Mouse (Mus musculus) layer of hippocampus, adult 8-10 months (tissue): ENCODE results near the gene Rps6ka4. TPM values are rescaled to one million over a fixed set of nuclear protein-coding genes. Genes with fewer than 3 reads are reported as not detected.

ENCODE experiments used
- microRNA-seq, 2 experiments: library from miRNA; unstranded; fragments of <30 nt; microRNA quantifications; one replicate each; pipeline ENCODE4 v1.2.0; 2022
- total RNA-seq, 4 experiments: library from RNA; stranded (reverse); gene quantifications; 2 replicates each; pipeline ENCODE4 v1.2.4; 2022

Gene Rps6ka4
- total RNA-seq, 4 experiments from 2014 or later: 33.7 to 42.9 (median 37.6) TPM

Small RNA genes within 50 kb of the gene (microRNA-seq; reads per million reads assigned to microRNA genes)
- gene Mir5046: 0 reads per million in 2 experiments

Other genes with a start within 250 kb of the Rps6ka4 start
- 10 to 100 TPM in 3 of 4 experiments, 1 to 10 TPM in 1; 7.5 to 17.4 (median 12.6) TPM for gene Ccdc88b, start 17.6 kb upstream of the Rps6ka4 start, total RNA-seq
- gene Trmt112, start 69.1 kb upstream of the Rps6ka4 start, total RNA-seq: 10 to 100 TPM; 40.3 to 53.0 (median 45.6) TPM
- 100 to 1,000 TPM; 279 to 406 (median 342) TPM for gene Prdx5, start 69.5 kb upstream of the Rps6ka4 start, total RNA-seq
- 10 to 100 TPM; 54.2 to 76.0 (median 64.8) TPM for gene Esrra, start 81.2 kb upstream of the Rps6ka4 start, total RNA-seq
- gene Catsperz, start 84.7 kb upstream of the Rps6ka4 start, total RNA-seq: 10 to 100 TPM; 10.4 to 11.4 (median 11.0) TPM
- gene Kcnk4, start 93.9 kb upstream of the Rps6ka4 start, total RNA-seq: 10 to 100 TPM; 13.4 to 23.1 (median 15.8) TPM
- 10 to 100 TPM; 32.5 to 39.8 (median 37.3) TPM for gene Bad, start 101.2 kb upstream of the Rps6ka4 start, total RNA-seq
- 100 to 1,000 TPM in 3 of 4 experiments, 10 to 100 TPM in 1; 92.5 to 107 (median 104) TPM for gene Gpr137, start 101.8 kb upstream of the Rps6ka4 start, total RNA-seq
- gene Ppp1r14b, start 134.3 kb upstream of the Rps6ka4 start, total RNA-seq: 10 to 100 TPM; 55.4 to 81.1 (median 63.5) TPM
- gene Plcb3, start 135.8 kb upstream of the Rps6ka4 start, total RNA-seq: 10 to 100 TPM; 13.4 to 19.9 (median 18.0) TPM
- 100 to 1,000 TPM in 1 of 4 experiments, 10 to 100 TPM in 3; 63.5 to 104 (median 83.1) TPM for gene Fkbp2, start 139.9 kb upstream of the Rps6ka4 start, total RNA-seq
- gene Vegfb, start 147.0 kb upstream of the Rps6ka4 start, total RNA-seq: 10 to 100 TPM; 80.4 to 93.8 (median 90.1) TPM
- 10 to 100 TPM; 26.1 to 29.9 (median 29.5) TPM for gene Dnajc4, start 151.9 kb upstream of the Rps6ka4 start, total RNA-seq
- 10 to 100 TPM; 13.7 to 17.4 (median 14.2) TPM for gene Nudt22, start 155.5 kb upstream of the Rps6ka4 start, total RNA-seq
- gene Trpt1, start 155.5 kb upstream of the Rps6ka4 start, total RNA-seq: 10 to 100 TPM; 16.5 to 20.8 (median 16.6) TPM
- gene Fermt3, start 178.8 kb upstream of the Rps6ka4 start, total RNA-seq: 10 to 100 TPM in 2 of 4 experiments, 1 to 10 TPM in 2; 3.7 to 17.8 (median 9.2) TPM
- gene Stip1, start 199.3 kb upstream of the Rps6ka4 start, total RNA-seq: 100 to 1,000 TPM; 155 to 228 (median 191) TPM
- gene Macrod1, start 216.2 kb upstream of the Rps6ka4 start, total RNA-seq: 10 to 100 TPM; 19.2 to 21.4 (median 20.1) TPM